Mouse (Mus musculus): ENCODE results near the gene Gatm. TPM values are rescaled to one million over a fixed set of nuclear protein-coding genes. Genes with fewer than 3 reads are reported as not detected.

Gatm gene
- polyA plus RNA-seq, 1 experiment, result 5.9 TPM

- Histone ChIP-seq H3K36me3 (ENCODE audit: control insufficient read depth, insufficient read depth, low read length, poor library complexity, severe bottlenecking) (no peaks in the 10 kb centered on the region), H3K4me1 (ENCODE audit: control insufficient read depth, insufficient read depth, low read length) (no peaks in the 10 kb centered on the region), H3K27me3 (ENCODE audit: control insufficient read depth, insufficient read depth, low read length, poor library complexity, severe bottlenecking) (peaks cover 2% of the 10 kb centered on the region), H3K9ac (ENCODE audit: low read depth, poor library complexity, severe bottlenecking) (no peak overlapping the region), H3K4me3 (ENCODE audit: low read depth, low read length) (no peak overlapping the region), H3K27ac (ENCODE audit: insufficient read depth, low read length) (no peak overlapping the region), H3K9me3 (replicated peaks; ENCODE audit: control insufficient read depth, insufficient read depth, low read length, poor library complexity, severe bottlenecking) (no peaks in the 10 kb centered on the region)
- TF ChIP-seq CTCF (IDR thresholded peaks at IDR 0.05; ENCODE audit: low read depth, low read length) (no peak), EP300 (IDR thresholded peaks at IDR 0.05; ENCODE audit: insufficient read depth, low read depth, low read length) (no peak), POLR2A (IDR thresholded peaks at IDR 0.05; ENCODE audit: insufficient read depth, low read length) (no peak)
Measured at GRCm38 (mm10) chr2:122605829-122606228, 5.3 kb downstream of the Gatm start.

GRCm38 (mm10) chr2:122601354-122601753 lies 9.7 kb downstream of the Gatm start:
- Histone ChIP-seq H3K9me3 (replicated peaks; ENCODE audit: control insufficient read depth, insufficient read depth, low read length, poor library complexity, severe bottlenecking) (no peaks in the 10 kb centered on the region), H3K36me3 (ENCODE audit: control insufficient read depth, insufficient read depth, low read length, poor library complexity, severe bottlenecking) (no peaks in the 10 kb centered on the region), H3K4me1 (ENCODE audit: control insufficient read depth, insufficient read depth, low read length) (no peaks in the 10 kb centered on the region), H3K27ac (ENCODE audit: insufficient read depth, low read length) (no peak overlapping the region), H3K4me3 (ENCODE audit: low read depth, low read length) (no peak overlapping the region), H3K27me3 (ENCODE audit: control insufficient read depth, insufficient read depth, low read length, poor library complexity, severe bottlenecking) (no peaks in the 10 kb centered on the region), H3K9ac (ENCODE audit: low read depth, poor library complexity, severe bottlenecking) (no peak overlapping the region)
- TF ChIP-seq POLR2A (IDR thresholded peaks at IDR 0.05; ENCODE audit: insufficient read depth, low read length) (no peak), CTCF (IDR thresholded peaks at IDR 0.05; ENCODE audit: low read depth, low read length) (no peak), EP300 (IDR thresholded peaks at IDR 0.05; ENCODE audit: insufficient read depth, low read depth, low read length) (no peak)

- Histone ChIP-seq H3K36me3 (ENCODE audit: control insufficient read depth, insufficient read depth, low read length, poor library complexity, severe bottlenecking) (no peaks in the 10 kb centered on the region), H3K4me3 (ENCODE audit: low read depth, low read length) (no peak overlapping the region), H3K9ac (ENCODE audit: low read depth, poor library complexity, severe bottlenecking) (no peak overlapping the region), H3K9me3 (replicated peaks; ENCODE audit: control insufficient read depth, insufficient read depth, low read length, poor library complexity, severe bottlenecking) (no peaks in the 10 kb centered on the region), H3K27me3 (ENCODE audit: control insufficient read depth, insufficient read depth, low read length, poor library complexity, severe bottlenecking) (no peaks in the 10 kb centered on the region), H3K27ac (ENCODE audit: insufficient read depth, low read length) (no peak overlapping the region), H3K4me1 (ENCODE audit: control insufficient read depth, insufficient read depth, low read length) (no peaks in the 10 kb centered on the region)
- TF ChIP-seq CTCF (IDR thresholded peaks at IDR 0.05; ENCODE audit: low read depth, low read length) (no peak), POLR2A (IDR thresholded peaks at IDR 0.05; ENCODE audit: insufficient read depth, low read length) (no peak), EP300 (IDR thresholded peaks at IDR 0.05; ENCODE audit: insufficient read depth, low read depth, low read length) (no peak)
Measured at GRCm38 (mm10) chr2:122599736-122600135, 11.4 kb downstream of the Gatm start.

GRCm38 (mm10) chr2:122595461-122595860 lies 15.6 kb downstream of the Gatm start:
- H3K27ac ChIP-seq (ENCODE audit: insufficient read depth, low read length), result no peak overlapping the region
- H3K36me3 ChIP-seq (ENCODE audit: control insufficient read depth, insufficient read depth, low read length, poor library complexity, severe bottlenecking), result no peaks in the 10 kb centered on the region
- TF ChIP-seq EP300 (IDR thresholded peaks at IDR 0.05; ENCODE audit: insufficient read depth, low read depth, low read length), result no peak
- no peak for TF ChIP-seq POLR2A (IDR thresholded peaks at IDR 0.05; ENCODE audit: insufficient read depth, low read length)
- TF ChIP-seq CTCF (IDR thresholded peaks at IDR 0.05; ENCODE audit: low read depth, low read length), result no peak
- H3K4me3 ChIP-seq (ENCODE audit: low read depth, low read length), result no peak overlapping the region
- no peaks in the 10 kb centered on the region for H3K27me3 ChIP-seq (ENCODE audit: control insufficient read depth, insufficient read depth, low read length, poor library complexity, severe bottlenecking)
- H3K9me3 ChIP-seq (replicated peaks; ENCODE audit: control insufficient read depth, insufficient read depth, low read length, poor library complexity, severe bottlenecking), result no peaks in the 10 kb centered on the region
- H3K9ac ChIP-seq (ENCODE audit: low read depth, poor library complexity, severe bottlenecking), result no peak overlapping the region
- no peaks in the 10 kb centered on the region for H3K4me1 ChIP-seq (ENCODE audit: control insufficient read depth, insufficient read depth, low read length)

- TF ChIP-seq POLR2A (IDR thresholded peaks at IDR 0.05; ENCODE audit: insufficient read depth, low read length) (no peak), CTCF (IDR thresholded peaks at IDR 0.05; ENCODE audit: low read depth, low read length) (no peak), EP300 (IDR thresholded peaks at IDR 0.05; ENCODE audit: insufficient read depth, low read depth, low read length) (no peak)
- Histone ChIP-seq H3K27ac (ENCODE audit: insufficient read depth, low read length) (no peak overlapping the region), H3K36me3 (ENCODE audit: control insufficient read depth, insufficient read depth, low read length, poor library complexity, severe bottlenecking) (no peaks in the 10 kb centered on the region), H3K4me3 (ENCODE audit: low read depth, low read length) (no peak overlapping the region), H3K27me3 (ENCODE audit: control insufficient read depth, insufficient read depth, low read length, poor library complexity, severe bottlenecking) (no peaks in the 10 kb centered on the region), H3K9ac (ENCODE audit: low read depth, poor library complexity, severe bottlenecking) (no peak overlapping the region), H3K4me1 (ENCODE audit: control insufficient read depth, insufficient read depth, low read length) (no peaks in the 10 kb centered on the region), H3K9me3 (replicated peaks; ENCODE audit: control insufficient read depth, insufficient read depth, low read length, poor library complexity, severe bottlenecking) (no peaks in the 10 kb centered on the region)
Measured at GRCm38 (mm10) chr2:122591213-122591612, 19.9 kb downstream of the Gatm start.

GRCm38 (mm10) chr2:122590351-122590750 lies 20.8 kb downstream of the Gatm start:
- no peaks in the 10 kb centered on the region for H3K4me1 ChIP-seq (ENCODE audit: control insufficient read depth, insufficient read depth, low read length)
- H3K36me3 ChIP-seq (ENCODE audit: control insufficient read depth, insufficient read depth, low read length, poor library complexity, severe bottlenecking), result no peaks in the 10 kb centered on the region
- no peaks in the 10 kb centered on the region for H3K9me3 ChIP-seq (replicated peaks; ENCODE audit: control insufficient read depth, insufficient read depth, low read length, poor library complexity, severe bottlenecking)
- no peak for TF ChIP-seq EP300 (IDR thresholded peaks at IDR 0.05; ENCODE audit: insufficient read depth, low read depth, low read length)
- no peak for TF ChIP-seq POLR2A (IDR thresholded peaks at IDR 0.05; ENCODE audit: insufficient read depth, low read length)
- no peak for TF ChIP-seq CTCF (IDR thresholded peaks at IDR 0.05; ENCODE audit: low read depth, low read length)
- no peaks in the 10 kb centered on the region for H3K27me3 ChIP-seq (ENCODE audit: control insufficient read depth, insufficient read depth, low read length, poor library complexity, severe bottlenecking)
- no peak overlapping the region for H3K27ac ChIP-seq (ENCODE audit: insufficient read depth, low read length)
- H3K9ac ChIP-seq (ENCODE audit: low read depth, poor library complexity, severe bottlenecking), result no peak overlapping the region
- H3K4me3 ChIP-seq (ENCODE audit: low read depth, low read length), result no peak overlapping the region

All from ES-Bruce4 (cell line).